Mouse (Mus musculus): ENCODE data around the gene Gtf2f2.

DNA sequence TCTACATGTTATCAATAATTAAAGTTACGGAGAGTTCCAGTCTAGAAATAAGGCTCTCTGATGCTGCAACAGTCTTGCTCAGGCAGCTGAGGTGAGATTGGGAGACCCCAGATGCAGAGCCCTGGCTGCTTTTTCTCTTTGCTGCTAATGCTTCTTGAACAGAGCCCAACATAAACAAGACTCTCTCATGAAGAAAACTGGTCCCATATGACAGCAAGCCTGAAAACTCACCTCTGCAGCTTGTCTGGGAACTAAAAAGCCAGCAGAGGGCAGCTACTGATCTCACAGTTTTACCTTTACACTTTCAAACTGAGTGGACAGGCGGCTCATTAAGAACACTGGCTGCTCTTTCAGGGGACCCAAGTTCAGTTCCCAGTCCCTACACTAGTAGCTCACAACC, 108.7 kb downstream of the Gtf2f2 start:
- no peak for TF ChIP-seq MYOD1 (IDR thresholded peaks at IDR 0.05; ENCODE audit: control insufficient read depth in 1 of 3, insufficient read length in 2 of 3, low read depth in 2 of 3)
- no peak for TF ChIP-seq USF1 (IDR thresholded peaks at IDR 0.05; ENCODE audit: low read depth)
- TF ChIP-seq MAX (IDR thresholded peaks at IDR 0.05; ENCODE audit: low read depth), result no peak
- TF ChIP-seq POLR2A (IDR thresholded peaks at IDR 0.05; ENCODE audit: insufficient read length, low read depth), result no peak
- TF ChIP-seq TCF12 (IDR thresholded peaks at IDR 0.05; ENCODE audit: insufficient read depth, poor library complexity, severe bottlenecking), result no peak
- TF ChIP-seq CEBPB (IDR thresholded peaks at IDR 0.05; ENCODE audit: insufficient read depth, poor library complexity, severe bottlenecking), result no peak
- no peak for TF ChIP-seq MYOG (IDR thresholded peaks at IDR 0.05; ENCODE audit: control insufficient read depth in 1 of 3, insufficient read depth in 1 of 3, insufficient read length in 2 of 3, low read depth in 2 of 3)
- no peak for TF ChIP-seq E2F4 (IDR thresholded peaks at IDR 0.05; ENCODE audit: insufficient read depth)
- TF ChIP-seq POLR2AphosphoS2 (IDR thresholded peaks at IDR 0.05; ENCODE audit: insufficient read length, low read depth), result no peak
- no peak for TF ChIP-seq TCF3 (IDR thresholded peaks at IDR 0.05; ENCODE audit: insufficient read length, low read depth)
- no peak for TF ChIP-seq REST (IDR thresholded peaks at IDR 0.05; ENCODE audit: insufficient read depth, insufficient read length)
- no peak for TF ChIP-seq SRF (IDR thresholded peaks at IDR 0.05; ENCODE audit: control insufficient read depth, insufficient read length, low read depth)
